ENCODE assay signal across 8 mouse cellular contexts in the genomic region with DNA sequence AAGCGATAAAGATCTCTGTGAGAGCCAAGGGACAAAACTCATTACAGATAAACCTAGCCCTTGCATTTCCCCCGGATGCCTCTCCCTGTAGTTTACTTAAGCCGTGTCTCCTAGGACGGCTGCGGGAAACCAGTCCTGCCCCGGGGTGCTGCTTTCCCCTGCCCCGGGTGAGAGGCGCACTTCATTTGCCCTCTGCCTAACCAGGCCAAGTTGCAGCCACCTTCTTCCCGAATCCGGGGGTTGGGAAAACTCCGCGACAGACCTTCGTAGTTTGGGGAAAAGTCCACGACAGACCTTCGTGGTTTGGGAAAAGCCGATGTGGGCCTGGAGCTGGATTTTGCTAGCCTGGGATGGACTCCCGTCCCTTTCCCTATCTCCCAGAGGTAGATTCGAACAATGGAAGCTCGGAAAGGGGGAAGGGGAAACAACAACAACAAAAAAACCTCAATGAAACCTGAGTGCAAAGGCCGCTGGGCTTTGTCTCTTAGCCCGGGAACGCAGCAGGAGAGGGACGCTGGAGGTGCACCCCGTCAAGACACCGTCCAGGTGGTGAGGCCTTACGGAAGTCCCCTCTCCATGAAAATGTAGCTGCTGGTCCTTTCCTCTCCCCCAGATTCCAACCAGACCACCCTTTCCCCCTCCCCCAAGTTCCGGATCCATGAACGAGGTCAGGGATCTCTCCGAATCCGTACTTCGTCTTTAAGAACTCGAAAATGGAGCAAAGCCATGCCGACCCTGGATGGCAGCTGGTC. TPM values are rescaled to one million over a fixed set of nuclear protein-coding genes. Genes with fewer than 3 reads are reported as not detected.
A peak's percentile ranks its signal among the peaks of the same experiment; 100 is the strongest.
DNase-seq lines count a peak whose midpoint lies in the region; ATAC-seq and TF ChIP-seq lines count a peak whose summit lies in the region.

No protein-coding gene starts in this region.

- H3K27me3 ChIP-seq in ES-Bruce4 (ENCODE audit: control insufficient read depth, insufficient read depth, low read length, poor library complexity, severe bottlenecking): no peaks in the 10 kb centered on the region
- H3K27me3 ChIP-seq in forebrain, embryonic 13.5 days: no peaks in the 10 kb centered on the region; the same call in 1 of the 2 replicates
- peaks cover 8% of the 10 kb centered on the region; the same call in 1 of the 2 replicates for H3K27me3 ChIP-seq in hindbrain, embryonic 10.5 days (ENCODE audit: insufficient read depth, poor library complexity, severe bottlenecking)

- H3K4me2 ChIP-seq in forebrain, embryonic 13.5 days: peak overlapping the region; percentile 79

- no peaks in the 10 kb centered on the region for H3K36me3 ChIP-seq in ES-Bruce4 (ENCODE audit: control insufficient read depth, insufficient read depth, low read length, poor library complexity, severe bottlenecking)
- no peaks in the 10 kb centered on the region for H3K36me3 ChIP-seq in forebrain, embryonic 13.5 days (ENCODE audit: poor library complexity, severe bottlenecking)
- H3K36me3 ChIP-seq in hindbrain, embryonic 10.5 days: no peaks in the 10 kb centered on the region

- peak overlapping the region; percentile 96 for H3K9ac ChIP-seq in ES-Bruce4 (ENCODE audit: low read depth, poor library complexity, severe bottlenecking)
- H3K9ac ChIP-seq in forebrain, embryonic 13.5 days: peak overlapping the region; percentile 79

- TF ChIP-seq CTCF in ES-Bruce4 (IDR thresholded peaks at IDR 0.05; ENCODE audit: low read depth, low read length): no peak

- 2% methylated on average over 33 of the region's 33 CpGs for WGBS in forebrain, embryonic 13.5 days
- WGBS in hindbrain, embryonic 10.5 days: 1% methylated on average over 33 of the region's 33 CpGs

- H3K9me3 ChIP-seq in ES-Bruce4 (replicated peaks; ENCODE audit: control insufficient read depth, insufficient read depth, low read length, poor library complexity, severe bottlenecking): peaks cover 10% of the 10 kb centered on the region
- H3K9me3 ChIP-seq in forebrain, embryonic 13.5 days (replicated peaks): no peaks in the 10 kb centered on the region
- H3K9me3 ChIP-seq in hindbrain, embryonic 10.5 days: no peaks in the 10 kb centered on the region

- H3K4me3 ChIP-seq in ES-Bruce4 (ENCODE audit: low read depth, low read length): peak overlapping the region; percentile 78
- H3K4me3 ChIP-seq in forebrain, embryonic 13.5 days: peak overlapping the region; percentile 76
- H3K4me3 ChIP-seq in hindbrain, embryonic 10.5 days: peak overlapping the region; percentile 85

- peak overlapping the region; percentile 71 for H3K27ac ChIP-seq in ES-Bruce4 (ENCODE audit: insufficient read depth, low read length)
- peak overlapping the region; percentile 97 for H3K27ac ChIP-seq in forebrain, embryonic 13.5 days
- peak overlapping the region; percentile 96 for H3K27ac ChIP-seq in hindbrain, embryonic 10.5 days

- peak; percentile 17 for ATAC-seq in forebrain, embryonic 13.5 days

- no peak for TF ChIP-seq EP300 in ES-Bruce4 (IDR thresholded peaks at IDR 0.05; ENCODE audit: insufficient read depth, low read depth, low read length)

- H3K4me1 ChIP-seq in ES-Bruce4 (ENCODE audit: control insufficient read depth, insufficient read depth, low read length): no peaks in the 10 kb centered on the region
- H3K4me1 ChIP-seq in forebrain, embryonic 13.5 days: peaks cover 26% of the 10 kb centered on the region
- H3K4me1 ChIP-seq in hindbrain, embryonic 10.5 days (replicated peaks): peaks cover 34% of the 10 kb centered on the region

- TF ChIP-seq POLR2A in ES-Bruce4 (IDR thresholded peaks at IDR 0.05; ENCODE audit: insufficient read depth, low read length): no peak

- peak; percentile 37 for DNase-seq in adrenal gland, adult 8-10 months
- peak; percentile 59 for DNase-seq in hindbrain, embryonic 10.5 days (ENCODE audit: low spot score)
- DNase-seq in layer of hippocampus, postnatal 36 days: peak; percentile 24
- peak; percentile 43 to 54 for DNase-seq in lung, postnatal 4 days
- peak; percentile 13 for DNase-seq in telencephalon, adult 2 months (ENCODE audit: low read depth, low spot score)
- DNase-seq in MN1 (ENCODE audit: low spot score): no peak

RNA-seq across cellular contexts. Expression of gene Ptprg, which starts 0.6 kb away (rescaled TPM):
- polyA plus RNA-seq in ES-Bruce4 (2011; ENCODE audit: insufficient read depth, insufficient read length, low read depth, missing spikeins): 26.4 and 27.4 TPM in 2 replicates
- total RNA-seq in adrenal gland, adult 8-10 months (2022): 100 to 1,000 TPM in 3 of 4 experiments, 10 to 100 TPM in 1; 96.2 to 135 (median 118) TPM
- 32.8 and 35.8 TPM in 2 replicates for polyA plus RNA-seq in forebrain, embryonic 13.5 days (2015; fragmentation: Nextera tagmentation; extraction: Ambion mirVana)
- polyA plus RNA-seq in hindbrain, embryonic 10.5 days (2016; fragmentation: Nextera tagmentation; extraction: Ambion mirVana): 37.5 and 48.9 TPM in 2 replicates
- 100 to 1,000 TPM; 106 to 107 TPM for total RNA-seq in layer of hippocampus, postnatal 36 days (2021)
